In genomic region chr12:108179321-108180266, GRCm38 (mm10) we compare ENCODE assay signal across 8 mouse cellular contexts. TPM values are rescaled to one million over a fixed set of nuclear protein-coding genes. Genes with fewer than 3 reads are reported as not detected.
DNase-seq lines count a peak whose midpoint lies in the region; ATAC-seq and TF ChIP-seq lines count a peak whose summit lies in the region.

Gene Ccnk, plus strand, starts transcription at chr12:108179579.

- peaks cover 8% of the 10 kb centered on the region for H3K79me2 ChIP-seq in heart, adult 2 months (replicated peaks; ENCODE audit: control insufficient read depth, insufficient read depth, low read length)

- peak within 1 kb of the TSS; percentile 85 for H3K4me2 ChIP-seq in embryonic facial prominence, embryonic 14.5 days (ENCODE audit: low read depth, low read length)
- H3K4me2 ChIP-seq in limb, embryonic 13.5 days (replicated peaks): peak within 1 kb of the TSS; percentile 92
- H3K4me2 ChIP-seq in midbrain, embryonic 16.5 days (ENCODE audit: low read length): peak within 1 kb of the TSS; percentile 95

- no peaks in the 10 kb centered on the region for H3K27me3 ChIP-seq in embryonic facial prominence, embryonic 14.5 days (replicated peaks; ENCODE audit: control insufficient read depth, insufficient read depth, low read length)
- H3K27me3 ChIP-seq in heart, adult 2 months (ENCODE audit: control insufficient read depth, insufficient read depth, low read length): no peaks in the 10 kb centered on the region
- H3K27me3 ChIP-seq in limb, embryonic 13.5 days: no peaks in the 10 kb centered on the region
- H3K27me3 ChIP-seq in midbrain, embryonic 16.5 days (ENCODE audit: control insufficient read depth, insufficient read depth, low read depth, low read length): no peaks in the 10 kb centered on the region

- peaks cover 23% of the 10 kb centered on the region for H3K4me1 ChIP-seq in embryonic facial prominence, embryonic 14.5 days (ENCODE audit: control insufficient read depth, insufficient read depth, low read length)
- peaks cover 13% of the 10 kb centered on the region for H3K4me1 ChIP-seq in heart, adult 2 months (ENCODE audit: control insufficient read depth, insufficient read depth, low read length)
- peaks cover 38% of the 10 kb centered on the region for H3K4me1 ChIP-seq in limb, embryonic 13.5 days
- peaks cover 25% of the 10 kb centered on the region for H3K4me1 ChIP-seq in midbrain, embryonic 16.5 days (ENCODE audit: control insufficient read depth, insufficient read depth, low read length)

- intact Hi-C loops in heart, adult 2 months (cut with DNase I): loop anchor here (10.0 kb wide), 1 partner anchor 615 kb away; the partner anchor contains the start of gene Yy1

- peaks cover 22% of the 10 kb centered on the region; the same call in 1 of the 2 replicates for H3K36me3 ChIP-seq in embryonic facial prominence, embryonic 14.5 days (ENCODE audit: control insufficient read depth, insufficient read depth, low read length)
- peaks cover 24% of the 10 kb centered on the region for H3K36me3 ChIP-seq in heart, adult 2 months (ENCODE audit: control insufficient read depth, insufficient read depth, low read length)
- H3K36me3 ChIP-seq in limb, embryonic 13.5 days: peaks cover 25% of the 10 kb centered on the region
- 0 out of 2 replicates have a peak, but pooled peaks cover 3% of the 10 kb centered on the region for H3K36me3 ChIP-seq in midbrain, embryonic 16.5 days (ENCODE audit: control insufficient read depth, insufficient read depth, low read length)

- TF ChIP-seq POLR2A in heart, adult 2 months (IDR thresholded peaks at IDR 0.05; ENCODE audit: insufficient read depth, low read depth, low read length): peak; percentile 98

- TF ChIP-seq CTCF in heart, adult 2 months (IDR thresholded peaks at IDR 0.05): peak; percentile 42

- DNase-seq in 3T3-L1 (ENCODE audit: low read depth, low spot score): peak; percentile 99
- DNase-seq in adrenal gland, postnatal 4 days (ENCODE audit: low spot score in 2 of 2): peak; percentile 95 to 97
- peak; percentile 100 for DNase-seq in embryonic facial prominence, embryonic 14.5 days (ENCODE audit: low spot score)
- DNase-seq in heart, adult 2 months: peak; percentile 98 to 100
- peak; percentile 100 for DNase-seq in kidney, adult 8-10 months
- DNase-seq in spleen, postnatal 10 days (ENCODE audit: low spot score in 2 of 2): peak; percentile 93 to 98

- H3K9ac ChIP-seq in embryonic facial prominence, embryonic 14.5 days (ENCODE audit: low read depth, low read length): peak within 1 kb of the TSS; percentile 87
- peak within 1 kb of the TSS; percentile 98 for H3K9ac ChIP-seq in heart, adult 2 months (ENCODE audit: low read depth, low read length)
- peak within 1 kb of the TSS; percentile 98 for H3K9ac ChIP-seq in limb, embryonic 13.5 days
- H3K9ac ChIP-seq in midbrain, embryonic 16.5 days (ENCODE audit: low read depth, low read length): peak within 1 kb of the TSS; percentile 89

- ATAC-seq in embryonic facial prominence, embryonic 14.5 days (ENCODE audit: low read depth): peak; percentile 98
- ATAC-seq in limb, embryonic 13.5 days (ENCODE audit: low FRiP score, low read depth): peak; percentile 98
- peak; percentile 98 for ATAC-seq in midbrain, embryonic 16.5 days

- 2% methylated on average over 51 of the region's 82 CpGs for WGBS in embryonic facial prominence, embryonic 14.5 days
- under 1% methylated on average over 76 of the region's 82 CpGs for WGBS in heart, adult 2 months
- under 1% methylated on average over 81 of the region's 82 CpGs for WGBS in limb, embryonic 13.5 days
- under 1% methylated on average over 81 of the region's 82 CpGs for WGBS in midbrain, embryonic 16.5 days

- peak within 1 kb of the TSS; percentile 88 for H3K4me3 ChIP-seq in embryonic facial prominence, embryonic 14.5 days (ENCODE audit: low read depth, low read length)
- peak within 1 kb of the TSS; percentile 86 for H3K4me3 ChIP-seq in heart, adult 2 months
- H3K4me3 ChIP-seq in limb, embryonic 13.5 days: peak within 1 kb of the TSS; percentile 98
- H3K4me3 ChIP-seq in midbrain, embryonic 16.5 days (ENCODE audit: low read depth, low read length): peak within 1 kb of the TSS; percentile 97

- peak; percentile 85 for TF ChIP-seq EP300 in heart, adult 2 months (IDR thresholded peaks at IDR 0.05; ENCODE audit: insufficient read depth, low read depth, low read length)

- H3K27ac ChIP-seq in embryonic facial prominence, embryonic 14.5 days (replicated peaks; ENCODE audit: low read depth, low read length): peak within 1 kb of the TSS; percentile 87
- peak within 1 kb of the TSS; percentile 95 for H3K27ac ChIP-seq in heart, adult 2 months
- peak within 1 kb of the TSS; percentile 88 for H3K27ac ChIP-seq in limb, embryonic 13.5 days
- peak within 1 kb of the TSS; percentile 82 for H3K27ac ChIP-seq in midbrain, embryonic 16.5 days (ENCODE audit: low read length)

- no peaks in the 10 kb centered on the region for H3K9me3 ChIP-seq in embryonic facial prominence, embryonic 14.5 days (ENCODE audit: control insufficient read depth, low read length)
- H3K9me3 ChIP-seq in limb, embryonic 13.5 days: no peaks in the 10 kb centered on the region
- H3K9me3 ChIP-seq in midbrain, embryonic 16.5 days (replicated peaks; ENCODE audit: control insufficient read depth, low read length, poor library complexity, severe bottlenecking): no peaks in the 10 kb centered on the region

RNA-seq across cellular contexts. Expression of gene Ccnk, which starts in this region (rescaled TPM):
- 10 to 100 TPM; 43.9 to 45.8 TPM for total RNA-seq in adrenal gland, postnatal 4 days (2021)
- 5.1 and 5.9 TPM in 2 replicates for polyA plus RNA-seq in embryonic facial prominence, embryonic 14.5 days (2014; fragmentation: Nextera tagmentation; extraction: Ambion mirVana)
- 10 to 100 TPM; 28.9 to 31.9 TPM for total RNA-seq in heart, adult 2 months (2021)
- 14.8 and 20.6 TPM in 2 replicates for polyA plus RNA-seq in heart, adult 2 months (2012; rRNA removed)
- 4.1 and 4.4 TPM in 2 replicates for polyA plus RNA-seq in limb, embryonic 13.5 days (2015; fragmentation: Nextera tagmentation; extraction: Ambion mirVana)
- 2.2 and 2.4 TPM in 2 replicates for polyA plus RNA-seq in midbrain, embryonic 16.5 days (2015; fragmentation: Nextera tagmentation; extraction: Ambion mirVana)

Comparison
In these comparisons a context has a peak if more than half of its experiments do, and no peak if none do; other contexts are left out.
1. Peak in every context shown above with its lines: DNase-seq, ATAC-seq, H3K4me3 ChIP-seq and H3K27ac ChIP-seq.